Mouse (Mus musculus) frontal cortex, postnatal 25 days (tissue): ENCODE results near the gene Wdr43.
A peak's percentile ranks its signal among the peaks of the same experiment; 100 is the strongest.

ENCODE experiments used
- DNase-seq, 2 experiments: peaks; one replicate each; pipeline ENCODE4 v3.0.0; 2022; ENCODE audit warnings: low spot score in 2 of 2

Gene Wdr43

GRCm38 (mm10) chr17:71663491-71663890 is 47.8 kb downstream of the Wdr43 start:
- no peak for DNase-seq

DNA sequence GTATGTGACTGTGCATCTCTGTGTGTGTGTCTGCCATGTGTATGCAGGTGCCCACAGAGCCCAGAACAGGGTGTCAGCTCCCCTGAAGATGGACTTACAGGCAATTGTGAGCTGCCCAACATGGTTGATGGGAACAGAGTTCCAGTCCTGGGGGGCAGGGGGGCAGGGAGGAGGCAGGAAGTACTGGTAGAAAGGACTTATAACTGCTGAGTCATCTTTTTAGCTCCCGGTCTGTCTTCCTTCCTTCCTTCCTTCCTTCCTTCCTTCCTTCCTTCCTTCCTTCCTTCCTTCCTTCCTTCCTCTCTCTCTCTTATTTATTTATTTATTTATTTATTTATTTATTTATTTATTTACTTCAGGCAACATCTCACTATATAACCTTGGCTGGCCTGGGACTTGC is 48.5 kb downstream of the Wdr43 start:
- no peak for DNase-seq

DNA sequence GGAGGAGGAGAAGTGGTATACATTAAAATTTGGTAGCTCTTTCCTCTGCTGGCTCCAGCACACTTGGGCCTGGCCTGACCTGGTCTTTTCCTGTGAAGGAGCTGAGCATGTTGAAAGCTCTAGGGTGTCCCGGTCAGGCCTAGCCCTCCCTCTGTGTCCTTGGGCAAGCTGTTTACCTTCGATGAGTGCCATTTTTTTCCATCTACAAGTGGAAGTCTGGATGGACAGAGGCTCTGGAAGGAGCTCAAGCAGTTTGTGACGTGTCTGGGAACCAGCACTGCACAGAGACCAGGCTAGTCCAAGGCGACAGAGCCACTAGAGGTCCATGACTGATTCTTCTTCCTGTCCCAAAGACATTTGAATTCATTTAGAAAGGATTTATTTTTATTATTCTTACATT is 49.5 kb downstream of the Wdr43 start:
- no peak for DNase-seq

DNA sequence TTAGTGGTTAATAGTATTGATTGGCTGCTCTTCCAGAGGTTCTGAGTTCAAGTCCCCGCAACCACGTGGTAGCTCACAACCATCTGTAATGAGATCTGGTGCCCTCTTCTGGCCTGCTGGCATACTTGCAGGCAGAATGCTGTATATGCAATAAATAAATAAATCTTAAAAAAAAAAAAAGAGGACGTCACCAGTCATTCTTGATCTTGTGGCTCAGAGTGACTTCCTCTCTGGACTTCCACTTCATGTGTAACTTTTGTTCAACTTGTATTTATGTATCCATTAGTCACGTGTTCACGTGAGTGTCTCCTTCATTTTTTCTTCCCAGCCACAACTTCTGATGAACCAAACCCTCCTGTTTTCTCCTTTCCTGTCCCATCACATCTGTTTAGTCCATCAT is 53.8 kb downstream of the Wdr43 start:
- no peak for DNase-seq

GRCm38 (mm10) chr17:71671840-71672546 is 56.3 kb downstream of the Wdr43 start:
- DNase-seq, result no peak

DNA sequence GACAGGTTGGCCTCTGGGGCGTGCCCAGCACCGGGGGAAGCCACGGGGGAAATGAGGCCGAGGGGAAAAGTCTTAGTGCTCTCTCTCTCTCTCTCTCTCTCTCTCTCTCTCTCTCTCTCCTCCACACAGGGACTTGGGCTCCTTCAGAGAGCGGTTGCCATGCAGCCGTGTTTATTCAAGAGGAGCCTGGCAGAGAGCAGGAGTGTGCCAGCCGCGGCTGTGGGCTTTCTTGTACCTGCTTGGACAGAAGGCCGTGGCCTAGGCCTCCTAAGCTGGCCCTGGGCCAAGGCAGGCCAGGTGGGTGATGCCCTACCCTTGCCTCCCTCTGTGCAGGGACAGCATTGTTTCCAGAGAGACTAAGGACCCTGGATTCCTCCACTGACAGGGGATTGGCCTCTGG is 57.4 kb downstream of the Wdr43 start, which contains the start of gene Togaram2:
Gene Togaram2 (plus strand): TSS at position 170 of the 400 bp plus-strand sequence.
- no peak for DNase-seq

- DNase-seq, result no peak
Measured at GRCm38 (mm10) chr17:71673936-71674335, 58.2 kb downstream of the Wdr43 start.

GRCm38 (mm10) chr17:71674886-71675285 is 59.2 kb downstream of the Wdr43 start:
- no peak for DNase-seq

DNA sequence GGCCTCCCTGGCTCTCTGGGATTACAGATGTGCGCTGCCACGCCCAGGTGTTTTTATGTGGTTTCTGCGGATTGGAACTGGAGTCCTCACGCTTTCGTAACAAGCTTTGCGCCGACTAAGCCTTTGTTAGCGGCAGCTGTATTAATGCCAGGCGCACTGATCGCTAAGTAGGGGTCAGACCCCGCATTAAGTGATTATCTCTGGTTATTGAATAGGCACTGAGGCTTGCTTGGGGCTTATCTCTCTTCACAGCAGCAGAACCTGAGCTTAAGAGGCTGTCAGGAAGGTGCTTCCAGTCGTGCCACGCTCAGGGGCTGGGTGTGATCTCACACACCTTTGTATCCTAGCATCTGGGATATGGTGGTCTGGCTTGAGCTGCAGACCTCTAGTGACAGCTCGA is 66.0 kb downstream of the Wdr43 start:
- DNase-seq, result no peak

- no peak for DNase-seq
Measured at GRCm38 (mm10) chr17:71682379-71682778, 66.7 kb downstream of the Wdr43 start.

DNA sequence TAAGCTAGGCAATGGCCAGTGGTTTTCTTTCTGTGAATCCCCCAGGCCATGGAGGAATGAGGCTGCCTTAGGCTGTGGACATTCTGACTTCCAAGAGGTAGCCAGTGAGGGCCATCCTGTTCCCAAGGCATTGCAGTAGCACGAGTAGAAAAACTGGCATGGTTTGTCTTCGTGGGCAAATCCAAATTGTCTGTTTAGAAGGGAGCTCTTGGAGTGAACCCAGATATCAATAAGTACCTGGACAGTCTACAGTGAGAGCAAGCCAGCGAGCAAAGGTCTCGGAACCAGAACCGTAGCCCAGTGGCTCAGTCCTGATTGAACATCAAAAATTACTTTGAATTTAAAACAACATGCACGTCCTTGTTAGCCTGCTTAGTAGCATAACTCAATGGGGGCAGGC is 67.6 kb downstream of the Wdr43 start:
- DNase-seq, result no peak

GRCm38 (mm10) chr17:71684103-71684608 is 68.5 kb downstream of the Wdr43 start:
- DNase-seq, result no peak

DNA sequence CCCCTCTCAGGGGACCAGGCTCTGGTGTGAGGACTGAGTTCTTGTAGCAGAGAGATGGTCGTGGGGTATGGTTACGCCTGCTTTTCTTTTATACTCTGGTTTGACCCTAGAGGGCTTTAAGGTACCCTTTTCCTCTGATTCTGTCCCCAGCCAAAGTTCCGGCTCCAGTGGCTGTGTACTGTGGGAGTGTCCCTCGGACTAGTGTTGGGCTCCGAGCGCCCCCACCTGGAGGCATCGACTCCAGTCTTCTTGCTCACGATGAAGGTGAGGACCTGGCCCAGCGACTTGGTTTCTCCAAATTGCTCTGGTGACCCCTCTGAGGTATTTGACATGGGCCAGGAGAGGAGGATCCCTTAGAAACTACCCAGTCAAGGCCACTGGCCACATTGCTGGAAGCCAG is 71.7 kb downstream of the Wdr43 start:
- DNase-seq, result no peak

- no peak for DNase-seq
Measured at GRCm38 (mm10) chr17:71689903-71690302, 74.2 kb downstream of the Wdr43 start.

DNA sequence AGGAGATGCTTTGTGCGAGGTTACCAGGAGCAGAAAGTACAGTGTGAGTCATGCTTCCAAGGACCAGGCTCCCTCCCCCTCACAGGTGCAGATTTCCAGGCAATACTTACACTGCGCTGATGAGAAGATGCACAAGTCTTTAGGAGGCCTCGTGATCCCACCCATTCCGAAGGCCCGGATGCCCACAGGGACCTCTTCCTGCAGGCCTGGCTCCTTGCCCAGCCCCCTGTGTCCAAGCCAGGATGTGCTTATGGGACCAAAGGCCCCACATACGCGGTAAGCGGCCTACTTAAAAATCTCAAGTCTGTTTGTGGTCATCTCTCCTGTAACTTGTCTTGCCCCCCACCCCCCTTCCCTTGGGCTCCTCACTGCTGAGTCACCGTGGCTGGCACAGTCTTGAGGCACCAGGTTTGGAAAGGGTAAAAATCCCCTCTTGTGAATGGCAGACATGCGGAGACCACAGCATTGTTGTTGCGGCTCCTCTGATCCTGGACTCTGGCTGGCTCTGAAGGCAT is 75.7 kb downstream of the Wdr43 start:
- DNase-seq, result peak; percentile 23 to 38

GRCm38 (mm10) chr17:71693313-71693712 is 77.6 kb downstream of the Wdr43 start:
- DNase-seq, result peak; percentile 29 to 41

DNA sequence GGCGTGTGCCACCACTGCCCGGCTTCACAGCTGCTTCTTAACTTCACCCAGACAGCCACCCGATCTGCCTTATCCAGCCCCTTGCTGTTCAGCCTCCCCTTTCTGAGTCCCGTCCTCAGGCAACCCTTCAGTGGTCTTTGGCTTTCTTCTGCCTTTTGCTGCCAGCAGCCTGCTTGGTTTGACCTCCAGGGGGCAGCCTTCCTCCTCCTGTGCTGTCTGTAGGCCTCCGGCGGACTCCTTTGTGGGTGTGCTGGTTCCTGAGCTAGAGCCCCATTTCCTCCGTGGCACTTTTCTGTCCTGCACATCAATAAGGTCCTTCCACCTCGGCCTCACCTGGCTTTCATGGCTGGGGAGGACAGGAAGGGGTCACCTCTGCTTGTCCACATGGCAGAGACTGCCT is 78.1 kb downstream of the Wdr43 start:
- no peak for DNase-seq

GRCm38 (mm10) chr17:71695151-71695550 is 79.5 kb downstream of the Wdr43 start:
- DNase-seq, result no peak

GRCm38 (mm10) chr17:71695716-71696315 is 80.1 kb downstream of the Wdr43 start:
- DNase-seq, result no peak

- no peak for DNase-seq
Measured at GRCm38 (mm10) chr17:71696396-71696795, 80.7 kb downstream of the Wdr43 start.

GRCm38 (mm10) chr17:71697896-71698618 is 82.4 kb downstream of the Wdr43 start:
- no peak for DNase-seq

DNA sequence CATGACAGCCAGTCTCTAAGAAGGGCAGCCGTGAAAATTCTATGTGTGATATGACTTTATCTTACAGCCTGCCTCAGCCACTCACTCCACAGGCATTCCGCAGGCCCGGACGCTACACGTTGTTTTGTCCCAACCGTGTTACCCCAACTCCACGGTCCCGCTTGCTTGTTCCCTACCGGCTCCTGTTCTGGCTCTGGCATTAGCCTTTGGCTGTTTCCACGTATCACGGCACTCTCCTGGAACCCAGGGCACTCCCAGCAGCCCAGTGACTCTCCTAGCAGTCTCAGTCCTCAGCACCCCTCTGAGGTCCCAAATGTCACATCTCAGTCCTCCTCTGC is 82.9 kb downstream of the Wdr43 start:
- DNase-seq, result no peak

- no peak for DNase-seq
Measured at GRCm38 (mm10) chr17:71705113-71705512, 89.4 kb downstream of the Wdr43 start.
